Mouse (Mus musculus) midbrain, embryonic 14.5 days (tissue): ENCODE data around the gene Gm9837. TPM values are rescaled to one million over a fixed set of nuclear protein-coding genes. Genes with fewer than 3 reads are reported as not detected.

Experiments
- ATAC-seq: fragments of 200-750 bp; cut with Nextera tagmentation; 2 replicates; pipeline ENCODE4 v1.8.0; 2017; ENCODE audit warnings: moderate number of reproducible peaks, moderate library complexity; ENCODE audit not compliant: low FRiP score, low TSS enrichment
- DNase-seq: peaks from one replicate; pipeline ENCODE4 v3.0.0-alpha.2; 2015
- H3K27ac ChIP-seq: fragments of 300-500 bp; sonication (generic); replicated peaks from 2 replicates; pipeline ENCODE4 v1.5.1; 2014; ENCODE audit warnings: mild to moderate bottlenecking, low read depth, low read length, moderate library complexity
- H3K27me3 ChIP-seq: fragments of 300-500 bp; sonication (generic); 2 replicates; pipeline ENCODE4 v1.6.1; 2014; ENCODE audit warnings: low read length, control low read depth, mixed read lengths; ENCODE audit not compliant: control insufficient read depth, insufficient read depth
- H3K36me3 ChIP-seq: fragments of 300-500 bp; sonication (generic); 2 replicates; pipeline ENCODE4 v1.6.1; 2014; ENCODE audit warnings: low read length, control low read depth; ENCODE audit not compliant: control insufficient read depth, insufficient read depth
- H3K4me1 ChIP-seq: fragments of 300-500 bp; sonication (generic); 2 replicates; pipeline ENCODE4 v1.6.1; 2014; ENCODE audit warnings: mild to moderate bottlenecking, antibody characterized with exemption, low read length, control low read depth; ENCODE audit not compliant: control insufficient read depth, insufficient read depth
- H3K4me2 ChIP-seq: fragments of 300-500 bp; sonication (generic); 2 replicates; pipeline ENCODE4 v1.6.1; 2014; ENCODE audit warnings: mild to moderate bottlenecking, low read length, moderate library complexity
- H3K4me3 ChIP-seq: fragments of 300-500 bp; sonication (generic); replicated peaks from 2 replicates; pipeline ENCODE4 v1.5.1; 2014; ENCODE audit warnings: low read depth, low read length
- H3K9ac ChIP-seq: fragments of 300-500 bp; sonication (generic); replicated peaks from 2 replicates; pipeline ENCODE4 v1.6.1; 2014; ENCODE audit warnings: mild to moderate bottlenecking, low read length, moderate library complexity
- H3K9me3 ChIP-seq: fragments of 300-500 bp; sonication (generic); 2 replicates; pipeline ENCODE4 v1.6.1; 2016; ENCODE audit warnings: low read length, control low read depth, mixed read lengths; ENCODE audit not compliant: control insufficient read depth
- WGBS: fragments of 180-500 bp; shearing (Covaris S2); extraction: QIAGEN DNeasy Blood & Tissue Kit; methylation state at CpG from one replicate; pipeline ENCODE4 v1.1.7; 2014; 5-methylcytosine and 5-hydroxymethylcytosine counted together
- polyA plus RNA-seq: library from polyadenylated mRNA; unstranded; fragments of >200 nt; fragmentation: Nextera tagmentation; extraction: Ambion mirVana; gene quantifications from 2 replicates; pipeline ENCODE4 v1.2.1, GENCODE M21; 2014

The Gm9837 gene
- polyA plus RNA-seq, 1 experiment from 2014 or later: not detected

DNA sequence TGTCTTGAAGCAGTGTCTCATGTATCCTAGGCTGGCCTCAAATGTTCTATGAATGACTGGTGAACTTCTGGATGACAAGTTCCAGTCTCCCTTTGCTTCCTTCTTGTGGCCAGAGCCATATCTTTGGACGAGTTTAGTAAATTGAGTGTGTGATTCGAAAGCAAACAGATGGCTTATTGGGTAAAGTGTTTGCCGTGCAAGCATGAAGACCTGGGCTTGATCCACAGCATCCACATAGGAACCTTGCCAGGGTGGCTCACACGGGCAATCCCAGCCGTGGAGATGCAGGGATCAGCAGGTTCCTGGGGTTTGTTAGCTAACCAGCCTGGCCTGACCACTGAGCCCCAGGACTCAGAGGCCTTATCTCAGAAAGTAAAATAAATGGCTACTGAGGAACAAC, 17.2 kb downstream of the Gm9837 start:
- 0 out of 2 replicates have a peak, but pooled peaks cover 3% of the 10 kb centered on the region for H3K4me1 ChIP-seq
- H3K4me3 ChIP-seq: no peak overlapping the region
- no peak overlapping the region for H3K27ac ChIP-seq
- H3K4me2 ChIP-seq: no peak overlapping the region
- no peak for ATAC-seq
- H3K9ac ChIP-seq: no peak overlapping the region
- H3K9me3 ChIP-seq: no peaks in the 10 kb centered on the region
- 88% methylated on average over 5 of the region's 5 CpGs for WGBS
- DNase-seq: no peak
- H3K27me3 ChIP-seq: peaks cover 21% of the 10 kb centered on the region
- no peaks in the 10 kb centered on the region for H3K36me3 ChIP-seq

DNA sequence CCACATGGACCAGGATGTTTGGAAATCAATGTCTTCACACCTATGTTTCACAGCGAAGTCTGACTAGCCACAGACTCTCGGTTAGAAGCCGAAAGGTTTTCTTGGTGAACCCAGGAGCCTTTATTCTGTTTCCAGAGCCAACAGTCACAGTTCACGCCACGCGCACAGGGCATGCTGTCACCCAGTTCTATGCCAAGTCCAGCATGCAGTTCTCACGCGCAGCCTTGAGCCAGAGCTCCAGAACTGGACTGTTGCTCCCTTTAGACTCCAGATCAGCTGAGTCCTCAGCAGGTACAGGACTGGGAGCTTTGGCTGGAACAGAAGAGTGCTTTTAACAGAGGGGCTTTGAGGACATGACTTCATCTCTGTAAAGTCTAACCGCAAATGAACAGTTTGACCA, 17.9 kb downstream of the Gm9837 start:
- Histone ChIP-seq H3K4me1 (0 out of 2 replicates have a peak, but pooled peaks cover 3% of the 10 kb centered on the region), H3K4me2 (no peak overlapping the region), H3K9ac (no peak overlapping the region), H3K27me3 (peaks cover 14% of the 10 kb centered on the region), H3K4me3 (no peak overlapping the region), H3K9me3 (no peaks in the 10 kb centered on the region), H3K36me3 (no peaks in the 10 kb centered on the region), H3K27ac (no peak overlapping the region)
- 95% methylated on average over 9 of the region's 9 CpGs for whole genome bisulfite sequencing
- ATAC-seq: no peak
- DNase-seq: no peak

DNA sequence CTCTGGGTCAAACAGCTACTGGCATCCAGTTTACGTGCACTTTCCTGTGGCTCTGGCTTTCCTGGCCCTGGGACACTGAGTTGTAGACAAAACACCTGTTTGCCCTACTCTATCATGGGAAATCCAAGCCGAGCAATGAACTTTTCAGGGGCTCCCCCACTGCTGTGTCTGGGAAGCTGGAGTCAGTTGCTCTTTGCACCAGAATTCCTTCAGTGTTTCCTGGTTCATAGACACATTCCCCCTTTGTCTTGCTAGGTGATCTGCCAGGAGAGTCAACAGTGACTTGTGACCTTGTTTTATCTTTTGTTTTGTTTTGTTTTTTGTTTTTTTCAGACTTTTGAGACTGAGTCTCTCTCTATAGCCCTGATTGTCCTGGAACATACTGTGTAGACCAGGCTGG, 18.9 kb downstream of the Gm9837 start:
- WGBS: 75% methylated on average over 2 of the region's 2 CpGs
- ATAC-seq (no peak), DNase-seq (no peak)
- no peak overlapping the region for H3K27ac ChIP-seq
- H3K4me1 ChIP-seq: no peaks in the 10 kb centered on the region
- no peaks in the 10 kb centered on the region for H3K36me3 ChIP-seq
- no peak overlapping the region for H3K4me3 ChIP-seq
- H3K9me3 ChIP-seq: no peaks in the 10 kb centered on the region
- no peak overlapping the region for H3K4me2 ChIP-seq
- peaks cover 6% of the 10 kb centered on the region for H3K27me3 ChIP-seq
- no peak overlapping the region for H3K9ac ChIP-seq

DNA sequence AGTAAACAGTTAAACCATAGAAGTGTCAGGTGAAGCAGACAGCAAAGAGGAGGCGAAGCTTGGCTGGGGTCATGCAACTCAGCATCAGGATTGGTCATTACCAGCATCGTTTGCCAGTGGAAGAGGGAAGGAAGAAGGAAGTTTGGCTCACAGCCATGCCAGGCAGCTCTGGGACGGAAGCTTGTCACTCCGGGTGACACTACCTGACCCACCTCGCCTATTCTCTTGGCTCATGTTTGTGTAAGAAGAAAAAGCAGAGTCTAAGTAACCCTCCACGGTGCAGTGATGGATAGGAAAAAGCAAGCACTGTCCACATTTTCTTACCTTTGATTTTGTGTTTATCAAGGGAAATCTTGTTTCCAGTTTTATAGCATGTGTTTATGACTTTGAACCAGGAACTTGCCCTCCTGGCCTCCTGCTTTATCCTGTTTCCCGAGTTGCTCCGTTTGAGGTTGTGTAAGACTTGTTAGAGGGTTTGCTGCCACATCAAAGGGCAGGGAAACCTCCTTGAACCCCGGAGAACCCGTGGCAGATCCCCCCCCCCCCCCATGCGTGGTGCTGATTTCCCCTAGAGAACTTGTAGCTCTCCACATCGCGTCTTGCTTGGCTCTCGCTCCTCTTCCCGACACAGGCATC, 20.1 kb downstream of the Gm9837 start:
- H3K9ac ChIP-seq: no peak overlapping the region
- no peaks in the 10 kb centered on the region for H3K9me3 ChIP-seq
- 66% methylated on average over 15 of the region's 15 CpGs for WGBS
- H3K4me1 ChIP-seq: no peaks in the 10 kb centered on the region
- H3K4me3 ChIP-seq: no peak overlapping the region
- H3K27ac ChIP-seq: no peak overlapping the region
- no peak overlapping the region for H3K4me2 ChIP-seq
- ATAC-seq (no peak), DNase-seq (no peak)
- H3K36me3 ChIP-seq: no peaks in the 10 kb centered on the region
- H3K27me3 ChIP-seq: no peaks in the 10 kb centered on the region

DNA sequence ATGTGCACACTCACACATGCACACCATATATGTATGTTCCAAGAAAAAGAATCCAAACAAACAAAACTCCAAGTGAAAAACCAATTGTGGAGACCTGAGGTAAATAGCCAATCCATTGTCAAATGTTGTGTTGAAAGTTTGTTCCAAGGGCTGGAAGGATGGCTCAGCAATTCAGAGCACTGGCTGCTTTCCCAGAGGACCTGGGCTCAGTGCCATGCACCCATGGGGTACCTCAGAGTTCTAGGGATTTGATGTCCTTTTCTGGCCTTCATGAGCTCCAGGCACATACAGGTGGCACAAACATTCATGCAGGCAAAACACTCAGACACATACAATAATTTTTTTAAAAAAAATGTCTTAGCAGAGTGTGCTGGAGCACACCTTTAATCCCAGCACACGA, 21.8 kb downstream of the Gm9837 start:
- DNase-seq (no peak), ATAC-seq (no peak)
- no peak overlapping the region for H3K27ac ChIP-seq
- no peak overlapping the region for H3K4me2 ChIP-seq
- no peak overlapping the region for H3K4me3 ChIP-seq
- H3K9ac ChIP-seq: no peak overlapping the region
- H3K9me3 ChIP-seq: no peaks in the 10 kb centered on the region
- no peaks in the 10 kb centered on the region for H3K36me3 ChIP-seq
- H3K4me1 ChIP-seq: no peaks in the 10 kb centered on the region
- WGBS: 91% methylated on average over 1 of the region's 1 CpGs
- no peaks in the 10 kb centered on the region for H3K27me3 ChIP-seq

DNA sequence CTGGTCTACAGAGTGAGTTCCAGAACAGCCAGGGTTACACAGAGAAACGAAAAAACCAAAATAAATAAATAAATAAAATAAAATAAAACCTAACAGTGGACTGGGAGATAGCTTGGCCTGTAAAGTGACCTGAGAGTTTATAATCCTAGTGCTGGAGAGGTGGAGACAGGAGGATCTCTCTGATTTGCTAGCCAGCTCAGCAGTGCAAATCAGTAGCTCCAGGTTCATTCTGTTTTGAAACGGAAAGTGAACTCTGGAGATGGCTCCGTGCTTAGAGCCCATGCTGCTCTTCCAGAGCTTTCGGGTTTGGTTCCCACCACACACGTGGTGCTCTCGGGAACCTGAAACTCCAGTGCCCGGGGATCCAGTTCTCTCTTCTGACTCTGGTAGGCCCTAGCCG, 22.3 kb downstream of the Gm9837 start:
- Histone ChIP-seq H3K9ac (no peak overlapping the region), H3K27ac (no peak overlapping the region), H3K9me3 (no peaks in the 10 kb centered on the region), H3K27me3 (no peaks in the 10 kb centered on the region), H3K4me3 (no peak overlapping the region), H3K4me2 (no peak overlapping the region), H3K4me1 (no peaks in the 10 kb centered on the region), H3K36me3 (no peaks in the 10 kb centered on the region)
- DNase-seq (no peak), ATAC-seq (no peak)
- WGBS: 88% methylated on average over 8 of the region's 8 CpGs

DNA sequence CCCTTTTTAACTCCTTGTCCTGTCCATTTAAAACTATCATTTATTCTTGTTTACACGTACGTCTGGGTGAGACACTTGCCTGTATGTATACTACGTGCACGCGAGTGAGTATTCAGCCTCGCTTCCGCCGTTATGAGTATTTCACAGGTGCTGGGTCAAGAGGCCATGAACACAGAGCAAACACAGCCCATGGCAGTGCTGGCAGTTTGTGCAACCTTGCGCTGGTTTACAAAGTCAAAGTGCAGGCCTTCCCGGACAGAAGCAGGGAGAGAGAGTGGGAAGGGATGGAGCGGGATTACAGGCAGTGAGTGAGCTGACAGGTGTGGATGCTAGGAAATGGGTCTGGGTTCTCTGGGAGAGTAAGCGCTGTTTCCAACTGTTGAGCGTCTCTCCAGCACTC, 24.1 kb downstream of the Gm9837 start:
- no peak overlapping the region for H3K9ac ChIP-seq
- no peak overlapping the region for H3K4me3 ChIP-seq
- H3K4me2 ChIP-seq: no peak overlapping the region
- 90% methylated on average over 13 of the region's 13 CpGs for whole genome bisulfite sequencing
- H3K4me1 ChIP-seq: no peaks in the 10 kb centered on the region
- no peak overlapping the region for H3K27ac ChIP-seq
- no peaks in the 10 kb centered on the region for H3K36me3 ChIP-seq
- DNase-seq (no peak), ATAC-seq (no peak)
- no peaks in the 10 kb centered on the region for H3K9me3 ChIP-seq
- no peaks in the 10 kb centered on the region for H3K27me3 ChIP-seq

DNA sequence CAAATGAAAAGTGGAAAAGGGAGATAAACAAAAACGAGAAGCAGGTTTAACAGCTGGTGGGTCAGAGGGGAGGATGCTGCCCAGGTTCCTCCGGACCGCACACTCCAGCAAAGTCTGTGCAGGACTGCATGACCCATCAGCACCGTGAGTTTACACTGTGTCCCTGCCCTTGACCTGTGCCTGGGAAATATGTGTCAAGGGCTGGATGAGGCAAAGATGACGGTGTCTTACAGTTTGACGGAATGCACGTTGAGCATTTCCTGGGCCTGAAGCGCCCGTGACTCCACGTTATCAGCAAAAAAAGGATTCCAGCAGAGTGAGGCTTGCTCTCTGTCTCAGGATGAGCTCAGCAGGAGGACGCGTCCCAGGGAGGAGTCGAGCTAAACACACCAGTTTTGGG, 24.7 kb downstream of the Gm9837 start:
- H3K4me3 ChIP-seq: no peak overlapping the region
- H3K9me3 ChIP-seq: no peaks in the 10 kb centered on the region
- 64% methylated on average over 13 of the region's 13 CpGs for WGBS
- no peaks in the 10 kb centered on the region for H3K4me1 ChIP-seq
- H3K27ac ChIP-seq: no peak overlapping the region
- ATAC-seq (no peak), DNase-seq (no peak)
- no peak overlapping the region for H3K4me2 ChIP-seq
- H3K9ac ChIP-seq: no peak overlapping the region
- H3K36me3 ChIP-seq: no peaks in the 10 kb centered on the region
- no peaks in the 10 kb centered on the region for H3K27me3 ChIP-seq

DNA sequence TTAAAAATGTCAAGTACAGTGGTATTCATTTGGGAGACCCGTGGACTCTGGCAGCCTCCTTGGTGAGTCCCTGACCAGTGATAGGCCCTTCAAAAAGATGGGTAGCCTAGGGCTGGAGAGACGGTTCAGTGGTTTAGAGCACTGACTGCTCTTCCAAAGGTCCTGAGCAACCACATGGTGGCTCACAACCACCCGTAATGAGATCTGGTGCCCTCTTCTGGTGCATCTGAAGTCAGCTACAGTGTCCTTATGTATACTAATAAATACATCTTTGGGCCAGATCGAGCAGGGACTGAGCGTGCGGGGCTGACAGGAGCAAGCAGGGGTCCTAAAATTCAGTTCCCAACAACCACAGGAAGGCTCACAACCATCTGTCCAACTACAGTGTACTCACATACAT, 26.4 kb downstream of the Gm9837 start:
- ATAC-seq: no peak
- no peak for DNase-seq

More for the DNA sequence above, 26.4 kb downstream of the Gm9837 start:
- Histone ChIP-seq H3K9me3 (no peaks in the 10 kb centered on the region), H3K4me1 (no peaks in the 10 kb centered on the region), H3K4me2 (no peak overlapping the region), H3K9ac (no peak overlapping the region), H3K27ac (no peak overlapping the region), H3K27me3 (no peaks in the 10 kb centered on the region), H3K4me3 (no peak overlapping the region), H3K36me3 (no peaks in the 10 kb centered on the region)
- 38% methylated on average over 6 of the region's 6 CpGs for WGBS
